Mouse (Mus musculus) neural tube, embryonic 14.5 days (tissue): ENCODE results near the gene Sptbn2. TPM values are rescaled to one million over a fixed set of nuclear protein-coding genes. Genes with fewer than 3 reads are reported as not detected.

ENCODE experiments used
- ATAC-seq: fragments of 200-750 bp; cut with Nextera tagmentation; 2 replicates; pipeline ENCODE4 v1.8.0; 2017; ENCODE audit warnings: low read depth, mild to moderate bottlenecking, moderate TSS enrichment, moderate library complexity
- H3K27ac ChIP-seq: fragments of 300-500 bp; sonication (generic); 2 replicates; pipeline ENCODE4 v1.5.1; 2014; ENCODE audit warnings: low read depth, mild to moderate bottlenecking, control low read depth, low read length, moderate library complexity, mixed read lengths
- H3K27me3 ChIP-seq: fragments of 300-500 bp; sonication (generic); 2 replicates; pipeline ENCODE4 v1.6.1; 2014; ENCODE audit warnings: low read length; ENCODE audit not compliant: control insufficient read depth, insufficient read depth
- H3K36me3 ChIP-seq: fragments of 300-500 bp; sonication (generic); 2 replicates; pipeline ENCODE4 v1.6.1; 2014; ENCODE audit warnings: low read length, mixed read lengths; ENCODE audit not compliant: control insufficient read depth, insufficient read depth
- H3K4me1 ChIP-seq: fragments of 300-500 bp; sonication (generic); 2 replicates; pipeline ENCODE4 v1.6.1; 2014; ENCODE audit warnings: low read length; ENCODE audit not compliant: control insufficient read depth, insufficient read depth
- H3K4me2 ChIP-seq: fragments of 300-500 bp; sonication (generic); 2 replicates; pipeline ENCODE4 v1.6.1; 2014; ENCODE audit warnings: mild to moderate bottlenecking, low read depth, low read length, control low read depth
- H3K4me3 ChIP-seq: fragments of 300-500 bp; sonication (generic); 2 replicates; pipeline ENCODE4 v1.5.1; 2014; ENCODE audit warnings: low read depth, low read length, control low read depth, mixed read lengths
- H3K9ac ChIP-seq: fragments of 300-500 bp; sonication (generic); replicated peaks from 2 replicates; pipeline ENCODE4 v1.6.1; 2014; ENCODE audit warnings: low read depth, mild to moderate bottlenecking, control low read depth, low read length, mixed read lengths
- H3K9me3 ChIP-seq: fragments of 300-500 bp; sonication (generic); 2 replicates; pipeline ENCODE4 v1.6.1; 2016; ENCODE audit warnings: low read length; ENCODE audit not compliant: control insufficient read depth
- WGBS: fragments of 180-500 bp; shearing (Covaris S2); extraction: QIAGEN DNeasy Blood & Tissue Kit; methylation state at CpG from one replicate; pipeline ENCODE4 v1.1.7; 2014; 5-methylcytosine and 5-hydroxymethylcytosine counted together
- polyA plus RNA-seq: library from polyadenylated mRNA; unstranded; fragments of >200 nt; fragmentation: Nextera tagmentation; extraction: Ambion mirVana; gene quantifications from 2 replicates; pipeline ENCODE4 v1.2.1, GENCODE M21; 2014

Gene Sptbn2
- polyA plus RNA-seq, 1 experiment from 2014 or later, result 34.7 TPM

- H3K4me1 ChIP-seq, result no peaks in the 10 kb centered on the region
- H3K27me3 ChIP-seq, result no peaks in the 10 kb centered on the region
- H3K27ac ChIP-seq, result no peak overlapping the region
- peaks cover 66% of the 10 kb centered on the region for H3K36me3 ChIP-seq
- no peak overlapping the region for H3K9ac ChIP-seq
- no peak overlapping the region for H3K4me3 ChIP-seq
- no peak for ATAC-seq
- no peaks in the 10 kb centered on the region for H3K9me3 ChIP-seq
- 95% methylated on average over 5 of the region's 5 CpGs for WGBS
- H3K4me2 ChIP-seq, result no peak overlapping the region
Observed at GRCm38 (mm10) chr19:4739762-4740161, 28.8 kb downstream of the Sptbn2 start.

- Histone ChIP-seq H3K9me3 (no peaks in the 10 kb centered on the region), H3K4me2 (no peak overlapping the region), H3K27ac (no peak overlapping the region), H3K4me1 (no peaks in the 10 kb centered on the region), H3K36me3 (peaks cover 78% of the 10 kb centered on the region), H3K4me3 (no peak overlapping the region), H3K9ac (no peak overlapping the region), H3K27me3 (no peaks in the 10 kb centered on the region)
- 91% methylated on average over 10 of the region's 10 CpGs for WGBS
- no peak for ATAC-seq
Observed at GRCm38 (mm10) chr19:4741482-4741881, 30.5 kb downstream of the Sptbn2 start.

- Histone ChIP-seq H3K27ac (no peak overlapping the region), H3K4me1 (no peaks in the 10 kb centered on the region), H3K9ac (no peak overlapping the region), H3K4me2 (no peak overlapping the region), H3K9me3 (no peaks in the 10 kb centered on the region), H3K27me3 (no peaks in the 10 kb centered on the region), H3K36me3 (peaks cover 84% of the 10 kb centered on the region), H3K4me3 (no peak overlapping the region)
- WGBS, result 94% methylated on average over 6 of the region's 6 CpGs
- ATAC-seq, result no peak
Observed at GRCm38 (mm10) chr19:4742229-4742628, 31.3 kb downstream of the Sptbn2 start.

- peaks cover 83% of the 10 kb centered on the region for H3K36me3 ChIP-seq
- H3K9ac ChIP-seq, result no peak overlapping the region
- no peak overlapping the region for H3K4me3 ChIP-seq
- H3K27me3 ChIP-seq, result no peaks in the 10 kb centered on the region
- 42% methylated on average over 5 of the region's 5 CpGs for WGBS
- no peak overlapping the region for H3K27ac ChIP-seq
- H3K4me2 ChIP-seq, result no peak overlapping the region
- no peaks in the 10 kb centered on the region for H3K4me1 ChIP-seq
- no peak for ATAC-seq
- no peaks in the 10 kb centered on the region for H3K9me3 ChIP-seq
Observed at GRCm38 (mm10) chr19:4743524-4743923, 32.6 kb downstream of the Sptbn2 start.

GRCm38 (mm10) chr19:4744026-4744425 lies 33.1 kb downstream of the Sptbn2 start:
- Histone ChIP-seq H3K4me2 (no peak overlapping the region), H3K27me3 (no peaks in the 10 kb centered on the region), H3K27ac (no peak overlapping the region)

GRCm38 (mm10) chr19:4745057-4745456 lies 34.1 kb downstream of the Sptbn2 start:
- H3K4me2 ChIP-seq, result no peak overlapping the region
- no peaks in the 10 kb centered on the region for H3K27me3 ChIP-seq
- ATAC-seq, result no peak
- WGBS, result 66% methylated on average over 9 of the region's 9 CpGs
- no peak overlapping the region for H3K4me3 ChIP-seq
- H3K9ac ChIP-seq, result no peak overlapping the region
- no peaks in the 10 kb centered on the region for H3K9me3 ChIP-seq
- peaks cover 85% of the 10 kb centered on the region for H3K36me3 ChIP-seq
- H3K27ac ChIP-seq, result no peak overlapping the region
- H3K4me1 ChIP-seq, result no peaks in the 10 kb centered on the region

More at GRCm38 (mm10) chr19:4744026-4744425, 33.1 kb downstream of the Sptbn2 start:
- Histone ChIP-seq H3K4me3 (no peak overlapping the region), H3K9ac (no peak overlapping the region), H3K9me3 (no peaks in the 10 kb centered on the region), H3K36me3 (peaks cover 85% of the 10 kb centered on the region), H3K4me1 (no peaks in the 10 kb centered on the region)
- ATAC-seq, result no peak
- WGBS, result 85% methylated on average over 14 of the region's 14 CpGs

- Histone ChIP-seq H3K36me3 (peaks cover 85% of the 10 kb centered on the region), H3K9me3 (no peaks in the 10 kb centered on the region), H3K9ac (no peak overlapping the region), H3K27ac (no peak overlapping the region), H3K4me1 (no peaks in the 10 kb centered on the region), H3K4me3 (no peak overlapping the region), H3K4me2 (no peak overlapping the region), H3K27me3 (no peaks in the 10 kb centered on the region)
- 94% methylated on average over 10 of the region's 10 CpGs for WGBS
- no peak for ATAC-seq
Observed at GRCm38 (mm10) chr19:4745681-4746080, 34.7 kb downstream of the Sptbn2 start.

- H3K27me3 ChIP-seq, result no peaks in the 10 kb centered on the region
- H3K4me1 ChIP-seq, result no peaks in the 10 kb centered on the region
- no peaks in the 10 kb centered on the region for H3K9me3 ChIP-seq
- no peak overlapping the region for H3K27ac ChIP-seq
- H3K9ac ChIP-seq, result no peak overlapping the region
- WGBS, result 89% methylated on average over 14 of the region's 14 CpGs
- H3K4me3 ChIP-seq, result no peak overlapping the region
- no peak overlapping the region for H3K4me2 ChIP-seq
- H3K36me3 ChIP-seq, result peaks cover 83% of the 10 kb centered on the region
- no peak for ATAC-seq
Observed at GRCm38 (mm10) chr19:4746611-4747010, 35.6 kb downstream of the Sptbn2 start.

- Histone ChIP-seq H3K27me3 (no peaks in the 10 kb centered on the region), H3K4me1 (no peaks in the 10 kb centered on the region), H3K4me3 (no peak overlapping the region), H3K4me2 (no peak overlapping the region), H3K36me3 (peaks cover 82% of the 10 kb centered on the region), H3K9me3 (no peaks in the 10 kb centered on the region), H3K9ac (no peak overlapping the region), H3K27ac (no peak overlapping the region)
- ATAC-seq, result no peak
- WGBS, result 92% methylated on average over 9 of the region's 9 CpGs
Observed at GRCm38 (mm10) chr19:4747631-4748312, 36.8 kb downstream of the Sptbn2 start.
